Mouse (Mus musculus): Measurements from ENCODE around the gene Bpifb1.
"Not testable (repeated sequence)": the region's sequence is repeated elsewhere in the genome, so short reads cannot be mapped to it uniquely, and the experiment has no call there.

Bpifb1 gene

GRCm38 (mm10) chr2:154211121-154211520 is 20.5 kb downstream of the Bpifb1 start:
- DNase-seq (ENCODE audit: low read depth, low spot score): no peak

DNA sequence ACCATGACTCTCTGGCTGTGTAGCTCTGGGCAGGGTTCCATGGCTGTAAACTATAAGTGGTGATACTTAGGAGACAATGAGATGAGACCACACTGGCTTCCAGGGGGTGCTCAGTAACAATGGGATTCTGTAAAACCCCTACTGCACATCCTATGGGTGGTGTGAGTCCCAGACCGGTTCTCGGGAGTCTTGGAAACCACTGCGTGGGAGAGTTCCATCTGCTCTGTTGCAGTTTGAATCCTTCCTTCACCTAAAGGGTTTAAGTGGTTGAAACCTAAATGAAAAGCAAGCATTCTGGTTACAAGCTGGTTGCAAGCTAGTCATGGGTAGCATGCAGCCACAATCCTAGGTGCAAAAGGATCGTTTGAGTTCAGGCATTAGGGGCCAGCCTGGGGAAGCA is 21.3 kb downstream of the Bpifb1 start:
- no peak for DNase-seq (ENCODE audit: low read depth, low spot score)

GRCm38 (mm10) chr2:154215191-154215590 is 24.6 kb downstream of the Bpifb1 start:
- peak; percentile 53 for DNase-seq (ENCODE audit: low read depth, low spot score)

DNA sequence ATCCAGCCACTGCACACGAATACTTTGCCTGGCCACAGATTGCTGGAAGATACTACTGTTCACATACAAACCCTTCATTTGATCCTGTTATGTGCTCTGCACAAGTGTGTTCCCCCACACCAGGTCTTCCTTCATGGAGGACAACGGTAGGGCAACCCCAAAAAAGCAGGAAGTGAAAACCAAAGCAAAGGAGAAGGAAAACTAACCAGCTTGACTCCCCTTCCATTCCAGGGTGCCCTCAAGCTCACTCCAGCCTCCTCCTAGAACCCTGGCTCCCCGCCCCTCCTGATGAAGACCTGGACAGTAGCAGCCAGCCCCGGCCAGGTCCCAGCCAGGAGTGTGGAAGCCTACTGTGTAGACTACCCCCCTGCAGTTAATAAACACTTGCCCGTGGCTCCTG is 29.3 kb downstream of the Bpifb1 start:
- no peak for DNase-seq (ENCODE audit: low read depth, low spot score)

- DNase-seq (ENCODE audit: low read depth, low spot score): no peak
Observed at GRCm38 (mm10) chr2:154223265-154223916, 32.8 kb downstream of the Bpifb1 start, which contains the start of gene Bpifb5. Gene Bpifb5 (plus strand): TSS chr2:154223742.

GRCm38 (mm10) chr2:154223917-154224273 is 33.3 kb downstream of the Bpifb1 start:
- no peak for DNase-seq (ENCODE audit: low read depth, low spot score)

GRCm38 (mm10) chr2:154226991-154227390 is 36.4 kb downstream of the Bpifb1 start:
- DNase-seq (ENCODE audit: low read depth, low spot score): no peak

DNA sequence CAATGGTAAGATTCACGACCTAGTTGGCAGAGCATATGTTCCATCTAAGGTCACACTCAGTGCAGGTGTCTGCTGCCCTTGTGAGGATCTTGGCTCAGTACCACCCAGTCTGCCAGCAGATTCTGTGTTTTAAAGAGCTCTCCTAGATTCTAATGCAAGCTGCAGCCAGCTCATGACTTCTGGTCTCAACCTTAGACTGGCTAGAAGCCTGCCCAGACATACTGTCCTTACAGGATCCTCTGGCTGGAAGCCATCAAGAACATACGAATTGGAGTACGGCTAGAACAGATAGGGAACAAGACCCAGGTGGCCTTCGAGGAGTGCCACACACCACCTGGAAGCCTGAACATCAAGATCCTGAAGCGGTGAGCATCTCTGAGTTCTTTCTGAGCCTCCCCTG is 37.2 kb downstream of the Bpifb1 start:
- no peak for DNase-seq (ENCODE audit: low read depth, low spot score)

GRCm38 (mm10) chr2:154233426-154233825 is 42.8 kb downstream of the Bpifb1 start:
- no peak for DNase-seq (ENCODE audit: low read depth, low spot score)

- no peak for DNase-seq (ENCODE audit: low read depth, low spot score)
Observed at GRCm38 (mm10) chr2:154240771-154241170, 50.2 kb downstream of the Bpifb1 start.

- DNase-seq (ENCODE audit: low read depth, low spot score): not testable (repeated sequence)
Observed at GRCm38 (mm10) chr2:154242726-154243125, 52.1 kb downstream of the Bpifb1 start.

DNA sequence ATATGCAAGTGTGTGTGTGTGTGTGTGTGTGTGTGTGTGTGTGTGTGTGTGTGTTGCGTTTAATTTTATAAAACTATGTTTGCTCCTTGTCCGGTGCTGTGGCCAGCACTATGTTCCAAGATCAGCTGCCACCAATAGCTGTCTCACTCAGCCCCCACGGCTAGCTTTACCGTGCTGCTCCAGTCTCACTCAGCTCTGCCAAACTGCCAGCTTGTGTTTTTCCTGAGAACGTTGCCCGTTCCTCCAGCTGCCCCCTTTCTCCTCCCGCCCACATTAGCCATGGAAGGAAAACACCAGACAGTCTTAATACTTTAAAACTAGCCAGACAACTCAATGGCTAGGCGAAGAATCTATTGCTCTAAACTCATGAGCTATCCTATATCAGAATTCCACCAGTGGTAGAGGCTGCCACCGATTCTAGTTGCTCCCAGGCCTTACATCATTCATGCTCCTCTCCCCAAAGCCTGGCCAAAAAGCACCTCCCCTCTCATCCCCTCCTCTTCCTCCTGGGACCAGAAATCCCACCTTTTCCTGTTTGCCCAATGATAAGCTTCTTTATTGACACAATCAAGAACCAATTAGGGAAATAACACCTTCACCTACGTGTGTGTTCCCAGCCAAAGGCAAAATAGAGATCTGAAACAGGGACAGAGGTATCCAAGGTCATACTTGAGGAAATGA is 52.9 kb downstream of the Bpifb1 start:
- no peak for DNase-seq (ENCODE audit: low read depth, low spot score)

- no peak for DNase-seq (ENCODE audit: low read depth, low spot score)
Observed at GRCm38 (mm10) chr2:154245322-154245721, 54.7 kb downstream of the Bpifb1 start.

GRCm38 (mm10) chr2:154255254-154255653 is 64.6 kb downstream of the Bpifb1 start:
- not testable (repeated sequence) for DNase-seq (ENCODE audit: low read depth, low spot score)

GRCm38 (mm10) chr2:154255770-154256169 is 65.2 kb downstream of the Bpifb1 start:
- DNase-seq (ENCODE audit: low read depth, low spot score): no peak

DNA sequence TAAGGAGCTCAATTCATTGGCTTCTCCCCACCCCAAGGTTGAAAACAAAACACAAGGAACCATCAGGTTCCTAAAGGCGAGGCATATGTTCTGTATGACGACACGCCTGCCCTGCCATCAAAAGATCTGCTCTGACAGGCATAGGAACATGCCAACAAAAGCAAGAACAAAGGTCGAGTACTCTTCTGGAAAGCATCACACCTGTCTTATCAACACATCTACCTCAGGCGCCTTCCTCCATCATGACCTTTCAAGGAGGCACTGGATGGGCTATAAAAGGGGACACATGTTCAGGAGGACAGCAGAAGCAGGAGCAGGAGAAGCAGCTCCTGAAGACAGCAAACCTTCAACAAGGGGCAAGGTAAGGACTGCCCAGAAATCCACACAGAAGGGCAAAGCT is 66.9 kb downstream of the Bpifb1 start, which contains the start of gene Bpifb9a:
Gene Bpifb9a, plus strand, starts transcription at position 301 of the 400 bp plus-strand sequence.
- DNase-seq (ENCODE audit: low read depth, low spot score): not testable (repeated sequence)

DNA sequence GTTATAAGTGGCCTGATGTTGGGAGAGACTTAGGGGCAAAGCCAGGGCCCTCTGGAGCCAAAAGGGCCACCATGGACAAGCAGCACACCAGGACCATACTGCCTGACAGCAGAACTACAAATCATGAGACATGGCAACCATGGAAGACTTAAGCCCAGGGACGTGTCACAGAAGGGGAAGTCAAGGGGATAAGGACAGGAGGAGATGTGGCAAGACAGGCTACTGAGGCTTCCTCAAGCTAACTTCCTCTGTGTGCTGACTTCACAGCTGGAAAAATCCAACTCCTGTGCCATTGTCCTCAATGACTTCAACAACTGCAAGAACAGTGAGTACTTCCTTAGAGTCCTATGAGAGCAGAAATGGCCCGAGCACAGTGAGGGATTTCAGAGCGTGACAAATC is 73.8 kb downstream of the Bpifb1 start:
- not testable (repeated sequence) for DNase-seq (ENCODE audit: low read depth, low spot score)
